Mouse (Mus musculus) embryonic fibroblast, embryonic 13.5 days (primary cell): ENCODE measurements around the gene Usp46.

Source experiments
- CTCF ChIP-seq: IDR thresholded peaks from 2 replicates; pipeline ENCODE4 v1.5.1; 2011; ENCODE audit warnings: mild to moderate bottlenecking, control low read depth, low read length, moderate library complexity, borderline replicate concordance; ENCODE audit not compliant: insufficient read depth
- POLR2A ChIP-seq: IDR thresholded peaks from 2 replicates; pipeline ENCODE4 v1.6.1; 2011; ENCODE audit warnings: low read depth, mild to moderate bottlenecking, control low read depth, low read length, moderate library complexity

DNA sequence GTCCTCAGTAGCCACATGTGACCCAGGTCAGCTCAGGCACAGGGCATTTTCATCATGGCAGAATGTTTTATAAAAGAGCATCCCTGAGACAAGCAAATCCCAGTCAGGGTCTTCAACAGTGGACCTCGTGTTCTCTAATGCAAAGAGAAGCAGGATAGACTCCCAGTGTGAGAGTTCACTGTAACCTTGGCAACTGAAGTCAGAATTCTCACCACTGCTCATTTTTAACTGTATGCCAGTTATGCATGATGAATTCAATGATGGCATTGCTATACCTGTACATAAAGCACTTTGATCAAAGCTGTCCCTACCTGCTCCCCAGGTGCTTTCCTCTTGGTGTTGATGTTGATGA lies 116.6 kb downstream of the Usp46 start:
- TF ChIP-seq POLR2A (no peak), CTCF (no peak)
